In the genomic region with DNA sequence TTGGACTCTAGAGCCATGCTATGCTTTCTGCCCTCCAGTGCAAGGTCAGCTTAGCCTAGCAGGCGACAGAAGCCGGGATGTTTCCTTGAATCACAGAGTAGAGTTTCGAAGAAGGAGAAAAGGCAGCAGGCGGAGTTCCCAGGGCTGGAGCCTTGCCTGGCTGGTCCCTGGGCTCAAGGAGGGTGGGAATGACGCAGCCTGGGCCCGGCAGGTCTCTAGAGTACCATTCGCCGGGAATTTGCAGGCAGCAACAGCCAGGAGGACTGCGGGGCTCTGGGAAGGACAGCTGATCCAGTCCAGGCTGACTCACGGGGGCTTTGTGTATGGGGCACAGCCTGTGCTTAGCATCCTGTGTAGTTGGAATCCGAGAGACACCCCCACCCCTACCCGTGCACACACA, we compare ENCODE assay signal across 9 mouse cellular contexts. TPM values are rescaled to one million over a fixed set of nuclear protein-coding genes. Genes with fewer than 3 reads are reported as not detected.
DNase-seq lines count a peak whose midpoint lies in the region; ATAC-seq lines count a peak whose summit lies in the region.
"Had no signal": no experiment of that assay in that cellular context is flagged by ENCODE, and none has a peak within 500 bp of the region (broad histone marks: within the 10 kb centered on the region; RNA-seq: fewer than 3 reads in every experiment).

No protein-coding gene starts in this region.

- peaks cover 24% of the 10 kb centered on the region for H3K4me1 ChIP-seq in midbrain, embryonic 10.5 days
- peaks cover 4% of the 10 kb centered on the region for H3K4me1 ChIP-seq in midbrain, embryonic 11.5 days (ENCODE audit: control insufficient read depth, insufficient read depth, low read length)
- H3K4me1 ChIP-seq in limb, embryonic 11.5 days (ENCODE audit: control insufficient read depth, insufficient read depth, low read length), result peaks cover 4% of the 10 kb centered on the region; the same call in 1 of the 2 replicates

- 86% methylated on average over 12 of the region's 12 CpGs for WGBS in midbrain, embryonic 10.5 days
- 88% methylated on average over 12 of the region's 12 CpGs for WGBS in midbrain, embryonic 11.5 days
- 78% methylated on average over 12 of the region's 12 CpGs for WGBS in limb, embryonic 11.5 days

- no peak for DNase-seq in midbrain, embryonic 10.5 days (ENCODE audit: low spot score)
- no peak for DNase-seq in midbrain, embryonic 11.5 days (ENCODE audit: low spot score, missing footprints)
- DNase-seq in gastrocnemius, adult 18-20 months (ENCODE audit: low spot score), result peak; percentile 83
- DNase-seq in gastrocnemius, postnatal 4 days (ENCODE audit: low spot score in 2 of 2), result peak; percentile 59 to 78
- no peak for DNase-seq in limb, embryonic 11.5 days (ENCODE audit: low spot score)
- no peak for DNase-seq in layer of hippocampus, postnatal 25 days (ENCODE audit: extremely low spot score in 1 of 2, low spot score in 1 of 2)
- no peak for DNase-seq in kidney, postnatal 14 days

- 0 out of 2 replicates have a peak overlapping the region, but pooled peaks have one; percentile 7 for H3K27ac ChIP-seq in midbrain, embryonic 10.5 days (replicated peaks)
- H3K27ac ChIP-seq in midbrain, embryonic 11.5 days (ENCODE audit: low read depth, low read length), result no peak overlapping the region
- no peak overlapping the region for H3K27ac ChIP-seq in limb, embryonic 11.5 days (replicated peaks; ENCODE audit: low read depth, low read length)
- H3K27ac ChIP-seq: hindbrain, embryonic 15.5 days had no signal

- no peak overlapping the region for H3K9ac ChIP-seq in midbrain, embryonic 11.5 days (ENCODE audit: low read length)
- H3K9ac ChIP-seq in limb, embryonic 11.5 days (ENCODE audit: low read length), result no peak overlapping the region
- H3K9ac ChIP-seq: hindbrain, embryonic 15.5 days had no signal

- no peak for ATAC-seq in midbrain, embryonic 11.5 days (ENCODE audit: low FRiP score)
- ATAC-seq in limb, embryonic 11.5 days (ENCODE audit: insufficient number of reproducible peaks, low FRiP score, low TSS enrichment, low read depth), result peak; percentile 33; the same call in 1 of the 2 replicates
- ATAC-seq: forebrain, embryonic 14.5 days had no signal

- H3K36me3 ChIP-seq in midbrain, embryonic 10.5 days, result no peaks in the 10 kb centered on the region
- H3K36me3 ChIP-seq in midbrain, embryonic 11.5 days (ENCODE audit: control insufficient read depth, insufficient read depth, low read length), result no peaks in the 10 kb centered on the region
- no peaks in the 10 kb centered on the region for H3K36me3 ChIP-seq in limb, embryonic 11.5 days (ENCODE audit: control insufficient read depth, insufficient read depth, low read length)
- H3K36me3 ChIP-seq: hindbrain, embryonic 15.5 days had no signal

- no peak overlapping the region for H3K4me3 ChIP-seq in midbrain, embryonic 10.5 days
- H3K4me3 ChIP-seq in midbrain, embryonic 11.5 days (ENCODE audit: low read depth, low read length), result no peak overlapping the region
- no peak overlapping the region for H3K4me3 ChIP-seq in limb, embryonic 11.5 days (ENCODE audit: low read depth, low read length)
- H3K4me3 ChIP-seq: hindbrain, embryonic 15.5 days had no signal

- no peaks in the 10 kb centered on the region for H3K9me3 ChIP-seq in midbrain, embryonic 10.5 days (replicated peaks)
- H3K9me3 ChIP-seq in midbrain, embryonic 11.5 days (ENCODE audit: control insufficient read depth, low read length), result no peaks in the 10 kb centered on the region
- no peaks in the 10 kb centered on the region for H3K9me3 ChIP-seq in limb, embryonic 11.5 days (ENCODE audit: control insufficient read depth, low read length)
- H3K9me3 ChIP-seq: hindbrain, embryonic 15.5 days had no signal

- peaks cover 13% of the 10 kb centered on the region for H3K27me3 ChIP-seq in midbrain, embryonic 10.5 days (ENCODE audit: low read depth, poor library complexity, severe bottlenecking)
- no peaks in the 10 kb centered on the region for H3K27me3 ChIP-seq in midbrain, embryonic 11.5 days (ENCODE audit: control insufficient read depth, insufficient read depth, low read length)
- 0 out of 2 replicates have a peak, but pooled peaks cover 2% of the 10 kb centered on the region for H3K27me3 ChIP-seq in limb, embryonic 11.5 days (ENCODE audit: control insufficient read depth, insufficient read depth, low read length)

- no peak overlapping the region for H3K4me2 ChIP-seq in midbrain, embryonic 11.5 days
- no peak overlapping the region for H3K4me2 ChIP-seq in limb, embryonic 11.5 days (ENCODE audit: low read depth, severe bottlenecking)
- H3K4me2 ChIP-seq: hindbrain, embryonic 15.5 days had no signal

RNA-seq across cellular contexts. Expression of a gene that starts 48.8 kb away (rescaled TPM):
- 6.5 and 8.8 TPM in 2 replicates for polyA plus RNA-seq in midbrain, embryonic 10.5 days (2016; fragmentation: Nextera tagmentation; extraction: Ambion mirVana)
- 3.9 and 5.2 TPM in 2 replicates for polyA plus RNA-seq in midbrain, embryonic 11.5 days (2014; fragmentation: Nextera tagmentation; extraction: Ambion mirVana)
- 1 to 10 TPM; 1.0 to 1.1 TPM for total RNA-seq in gastrocnemius, adult 18-20 months (2021)
- 10 to 100 TPM; 19.9 to 21.2 TPM for total RNA-seq in gastrocnemius, postnatal 4 days (2021)
- 12.7 and 16.8 TPM in 2 replicates for polyA plus RNA-seq in limb, embryonic 11.5 days (2014; fragmentation: Nextera tagmentation; extraction: Ambion mirVana)
- total RNA-seq in layer of hippocampus, postnatal 25 days (2021), result 1 to 10 TPM; 3.9 to 4.3 TPM

Comparison
In these comparisons a context has a peak if more than half of its experiments do, and no peak if none do; other contexts are left out.
1. DNase-seq: peak in gastrocnemius, adult 18-20 months (single experiment) and gastrocnemius, postnatal 4 days (2 of 2); none in midbrain, embryonic 10.5 days (single experiment), midbrain, embryonic 11.5 days (single experiment), limb, embryonic 11.5 days (single experiment), layer of hippocampus, postnatal 25 days (0 of 2) and kidney, postnatal 14 days (single experiment).